Mouse (Mus musculus) embryonic fibroblast, embryonic 13.5 days (primary cell): ENCODE measurements around the gene Zmiz1. TPM values are rescaled to one million over a fixed set of nuclear protein-coding genes. Genes with fewer than 3 reads are reported as not detected.
A peak's percentile ranks its signal among the peaks of the same experiment; 100 is the strongest.

Experiments
- H3K27ac ChIP-seq: 2 replicates; pipeline ENCODE4 v1.5.1; 2012; ENCODE audit warnings: low read length, control low read depth, inconsistent platforms; ENCODE audit not compliant: insufficient read depth
- H3K4me1 ChIP-seq: 2 replicates; pipeline ENCODE4 v1.6.1; 2011; ENCODE audit warnings: low read length; ENCODE audit not compliant: control insufficient read depth, insufficient read depth
- H3K4me3 ChIP-seq: 2 replicates; pipeline ENCODE4 v1.5.1; 2011; ENCODE audit warnings: mild to moderate bottlenecking, control low read depth, low read length; ENCODE audit not compliant: insufficient read depth
- CTCF ChIP-seq: IDR thresholded peaks from 2 replicates; pipeline ENCODE4 v1.5.1; 2011; ENCODE audit warnings: mild to moderate bottlenecking, control low read depth, low read length, moderate library complexity, borderline replicate concordance; ENCODE audit not compliant: insufficient read depth
- POLR2A ChIP-seq: IDR thresholded peaks from 2 replicates; pipeline ENCODE4 v1.6.1; 2011; ENCODE audit warnings: low read depth, mild to moderate bottlenecking, control low read depth, low read length, moderate library complexity
- polyA plus RNA-seq: library from polyadenylated mRNA; stranded (reverse); fragments of >200 nt; gene quantifications from 2 replicates; pipeline ENCODE4 v1.2.4, GENCODE M21; 2011; ENCODE audit warnings: low read depth; ENCODE audit not compliant: missing spikeins, insufficient read length

Gene Zmiz1
- polyA plus RNA-seq, 1 experiment, result 61.9 TPM

DNA sequence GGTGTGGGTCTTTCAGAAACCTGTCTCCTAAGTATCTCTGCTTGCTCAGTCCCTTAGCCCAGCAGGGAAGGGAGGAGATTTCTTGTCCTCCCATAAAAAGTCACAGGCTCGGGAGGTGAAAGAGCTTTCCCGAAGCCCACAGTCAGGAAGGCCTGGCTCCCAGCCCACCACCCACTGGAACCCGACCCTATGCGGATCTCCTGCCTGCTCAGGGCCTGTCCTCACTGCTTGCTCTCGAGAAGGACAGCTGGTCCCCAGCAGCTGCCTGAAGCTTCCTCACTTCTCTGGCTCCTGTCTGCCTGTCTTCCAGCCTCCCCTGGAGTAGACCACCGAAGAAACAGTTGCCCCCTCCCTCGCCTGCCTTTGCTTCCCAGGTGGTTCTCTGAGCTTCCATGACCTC is 103.9 kb downstream of the Zmiz1 start:
- no peak for TF ChIP-seq CTCF
- no peak for TF ChIP-seq POLR2A
- Histone ChIP-seq H3K4me3 (no peak overlapping the region), H3K4me1 (no peaks in the 10 kb centered on the region; the same call in 1 of the 2 replicates), H3K27ac (no peak overlapping the region)

DNA sequence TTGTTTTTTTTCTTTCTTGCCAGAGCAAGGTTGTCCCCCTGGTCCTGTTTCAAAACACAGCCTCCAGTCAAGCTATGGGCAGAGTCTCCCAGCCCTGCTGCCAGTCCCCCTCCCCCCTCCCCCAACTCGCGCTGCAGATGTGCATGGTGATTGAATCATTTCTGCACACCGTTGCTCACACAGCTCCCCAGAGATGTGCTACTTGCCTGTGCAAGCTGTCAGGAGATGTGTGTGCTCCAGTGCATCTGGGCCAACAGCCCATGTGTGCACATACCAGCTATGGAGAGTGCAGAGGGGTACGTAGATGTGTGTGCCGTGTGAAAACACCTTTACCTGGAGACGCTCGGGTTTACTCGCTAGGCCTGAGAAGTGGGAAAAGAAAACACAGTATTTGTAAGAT is 105.6 kb downstream of the Zmiz1 start:
- Histone ChIP-seq H3K4me3 (no peak overlapping the region), H3K4me1 (no peaks in the 10 kb centered on the region; the same call in 1 of the 2 replicates), H3K27ac (no peak overlapping the region)
- TF ChIP-seq CTCF, result no peak
- no peak for TF ChIP-seq POLR2A

GRCm38 (mm10) chr14:25565344-25566088 is 106.5 kb downstream of the Zmiz1 start:
- no peak overlapping the region for H3K4me3 ChIP-seq
- H3K4me1 ChIP-seq, result no peaks in the 10 kb centered on the region; the same call in 1 of the 2 replicates
- H3K27ac ChIP-seq, result no peak overlapping the region
- TF ChIP-seq POLR2A (no peak), CTCF (peak; percentile 93)

GRCm38 (mm10) chr14:25567245-25567644 is 108.3 kb downstream of the Zmiz1 start:
- no peak overlapping the region for H3K27ac ChIP-seq
- TF ChIP-seq POLR2A (no peak), CTCF (no peak)
- no peaks in the 10 kb centered on the region; the same call in 1 of the 2 replicates for H3K4me1 ChIP-seq
- no peak overlapping the region for H3K4me3 ChIP-seq

GRCm38 (mm10) chr14:25567837-25568236 is 108.9 kb downstream of the Zmiz1 start:
- H3K4me1 ChIP-seq, result no peaks in the 10 kb centered on the region; the same call in 1 of the 2 replicates

DNA sequence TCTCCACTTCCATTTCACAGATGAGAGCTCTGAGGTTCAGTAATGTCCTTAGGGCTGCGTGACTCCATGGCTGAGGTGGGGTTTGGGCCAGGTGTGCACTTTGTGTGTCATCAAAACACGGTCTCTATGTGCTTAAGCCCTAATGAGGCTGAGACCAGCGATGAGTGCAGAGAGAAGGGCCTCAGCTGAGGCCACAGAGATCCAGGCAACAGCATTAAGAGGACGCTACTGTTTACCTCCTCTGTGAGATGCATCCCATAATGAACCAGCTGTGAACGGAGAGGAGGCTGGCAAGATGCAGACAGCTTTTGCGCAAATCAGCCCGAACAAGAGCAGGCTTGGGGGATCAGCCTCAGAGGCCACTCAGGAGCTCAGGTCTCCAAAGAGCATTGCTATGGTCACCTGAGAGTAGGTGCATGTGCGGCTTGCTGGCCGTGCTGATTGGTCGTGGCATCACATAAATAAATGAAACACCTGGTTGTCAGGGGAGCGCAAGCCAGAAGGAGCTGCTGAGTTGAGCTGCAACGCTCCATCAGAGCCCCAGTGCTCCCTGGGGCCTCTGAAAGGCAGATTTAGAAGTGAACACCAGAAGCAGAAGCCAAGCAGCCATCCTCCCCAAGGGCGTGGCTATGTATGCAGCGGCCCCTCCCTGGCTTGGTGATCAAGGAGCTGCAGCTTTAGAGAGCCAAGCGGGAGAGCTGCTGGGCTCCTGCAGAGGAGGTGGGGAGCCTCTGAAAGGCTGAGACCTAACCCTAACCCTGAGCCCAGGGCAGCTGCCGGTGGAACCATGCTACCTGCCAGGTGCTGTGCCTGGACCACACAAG is 115.3 kb downstream of the Zmiz1 start:
- TF ChIP-seq CTCF (no peak), POLR2A (no peak)
- Histone ChIP-seq H3K4me3 (no peak overlapping the region), H3K4me1 (no peaks in the 10 kb centered on the region), H3K27ac (no peak overlapping the region)

More at GRCm38 (mm10) chr14:25567837-25568236, 108.9 kb downstream of the Zmiz1 start:
- Histone ChIP-seq H3K4me3 (no peak overlapping the region), H3K27ac (no peak overlapping the region)
- TF ChIP-seq CTCF (no peak), POLR2A (no peak)

DNA sequence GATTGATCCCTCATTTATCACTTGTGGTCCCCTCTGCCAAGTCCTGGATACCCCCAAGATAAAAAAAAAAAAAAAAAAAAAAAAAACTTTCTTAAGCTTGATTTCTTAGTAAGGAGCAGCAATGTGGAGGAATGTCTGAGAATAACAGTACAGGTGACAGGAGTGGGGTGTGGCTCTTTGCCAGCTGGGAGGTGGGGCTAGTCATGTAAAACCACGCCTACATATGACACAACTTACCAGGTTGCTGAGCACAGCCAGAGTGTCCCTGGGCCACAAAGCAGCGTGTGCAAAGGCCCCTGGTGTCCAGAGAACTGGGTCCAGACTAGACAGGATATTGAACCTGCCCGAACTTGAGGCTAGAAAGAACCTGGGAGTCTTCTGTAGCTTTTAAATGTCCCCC is 117.7 kb downstream of the Zmiz1 start:
- TF ChIP-seq CTCF, result no peak
- TF ChIP-seq POLR2A, result no peak
- no peak overlapping the region for H3K27ac ChIP-seq
- H3K4me3 ChIP-seq, result no peak overlapping the region
- no peaks in the 10 kb centered on the region for H3K4me1 ChIP-seq

DNA sequence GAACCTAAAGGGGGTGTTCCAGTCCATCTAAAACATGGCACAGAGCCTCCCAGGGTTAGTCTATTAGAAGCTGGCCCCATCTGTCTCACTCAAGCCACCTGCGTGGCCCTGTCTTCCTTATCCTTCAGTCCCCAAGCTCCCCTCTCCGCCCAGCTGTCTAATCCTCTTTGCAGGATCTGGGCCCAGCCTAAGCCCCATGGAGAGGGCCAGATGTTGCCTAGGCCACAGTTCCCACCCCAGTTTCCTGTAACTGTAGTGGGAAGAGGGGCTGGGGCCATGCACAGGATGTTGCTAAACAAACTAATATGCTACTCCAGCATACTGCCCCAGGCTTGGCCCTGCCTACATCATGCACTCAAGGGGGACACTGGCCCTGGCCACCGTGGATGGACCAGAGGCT is 118.4 kb downstream of the Zmiz1 start:
- H3K4me1 ChIP-seq, result no peaks in the 10 kb centered on the region
- no peak overlapping the region for H3K4me3 ChIP-seq
- TF ChIP-seq POLR2A (no peak), CTCF (no peak)
- H3K27ac ChIP-seq, result no peak overlapping the region

- no peak overlapping the region for H3K27ac ChIP-seq
- H3K4me1 ChIP-seq, result no peaks in the 10 kb centered on the region
- H3K4me3 ChIP-seq, result no peak overlapping the region
- TF ChIP-seq CTCF, result no peak
- TF ChIP-seq POLR2A, result no peak
These were observed 120.6 kb downstream of the Zmiz1 start for GRCm38 (mm10) chr14:25579597-25579996.

GRCm38 (mm10) chr14:25580397-25580796 is 121.4 kb downstream of the Zmiz1 start:
- no peak overlapping the region for H3K4me3 ChIP-seq
- peaks cover 3% of the 10 kb centered on the region for H3K4me1 ChIP-seq
- TF ChIP-seq CTCF (no peak), POLR2A (no peak)
- H3K27ac ChIP-seq, result no peak overlapping the region
